Mouse (Mus musculus) lung, postnatal 0 days (tissue): Measurements from ENCODE around the gene Mprip. TPM values are rescaled to one million over a fixed set of nuclear protein-coding genes. Genes with fewer than 3 reads are reported as not detected.

Source experiments
- ATAC-seq: fragments of 200-750 bp; cut with Nextera tagmentation; 2 replicates; pipeline ENCODE4 v1.8.0; 2017; ENCODE audit warnings: moderate library complexity
- DNase-seq: peaks from one replicate; pipeline ENCODE4 v3.0.0-alpha.2; 2016; ENCODE audit warnings: low spot score
- H3K27ac ChIP-seq: fragments of 300-500 bp; sonication (generic); 2 replicates; pipeline ENCODE4 v1.5.1; 2014; ENCODE audit warnings: antibody characterized with exemption, mild to moderate bottlenecking, low read length, mixed read lengths
- H3K27me3 ChIP-seq: fragments of 300-500 bp; sonication (generic); replicated peaks from 2 replicates; pipeline ENCODE4 v1.6.1; 2014; ENCODE audit warnings: low read length, mixed read lengths; ENCODE audit not compliant: insufficient read depth
- H3K36me3 ChIP-seq: fragments of 300-500 bp; sonication (generic); 2 replicates; pipeline ENCODE4 v1.6.1; 2014; ENCODE audit warnings: low read length, mixed read lengths; ENCODE audit not compliant: insufficient read depth
- H3K4me1 ChIP-seq: fragments of 300-500 bp; sonication (generic); 2 replicates; pipeline ENCODE4 v1.6.1; 2014; ENCODE audit warnings: antibody characterized with exemption, low read depth, low read length, mixed read lengths; ENCODE audit not compliant: insufficient read depth
- H3K4me2 ChIP-seq: fragments of 300-500 bp; sonication (generic); replicated peaks from 2 replicates; pipeline ENCODE4 v1.6.1; 2014; ENCODE audit warnings: low read depth, mild to moderate bottlenecking, low read length, moderate library complexity, mixed read lengths
- H3K4me3 ChIP-seq: fragments of 300-500 bp; sonication (generic); 2 replicates; pipeline ENCODE4 v1.5.1; 2014; ENCODE audit warnings: low read depth, low read length
- H3K9ac ChIP-seq: fragments of 300-500 bp; sonication (generic); replicated peaks from 2 replicates; pipeline ENCODE4 v1.6.1; 2014; ENCODE audit warnings: low read depth, mild to moderate bottlenecking
- H3K9me3 ChIP-seq: fragments of 300-500 bp; sonication (generic); 2 replicates; pipeline ENCODE4 v1.6.1; 2016; ENCODE audit warnings: low read length, mixed read lengths
- CTCF ChIP-seq: IDR thresholded peaks from 2 replicates; pipeline ENCODE4 v1.5.1; 2016; ENCODE audit warnings: antibody characterized with exemption, mild to moderate bottlenecking
- EP300 ChIP-seq: IDR thresholded peaks from 2 replicates; pipeline ENCODE4 v1.6.1; 2016; ENCODE audit warnings: antibody characterized with exemption, mild to moderate bottlenecking, control low read depth
- WGBS: fragments of 180-500 bp; shearing (Covaris S2); extraction: QIAGEN DNeasy Blood & Tissue Kit; methylation state at CpG from one replicate; pipeline ENCODE4 v1.1.7; 2014; 5-methylcytosine and 5-hydroxymethylcytosine counted together
- polyA plus RNA-seq: library from polyadenylated mRNA; unstranded; fragments of >200 nt; fragmentation: Nextera tagmentation; extraction: Ambion mirVana; gene quantifications from 2 replicates; pipeline ENCODE4 v1.2.1, GENCODE M21; 2015

Gene Mprip
- polyA plus RNA-seq, 1 experiment from 2014 or later, result 88.0 TPM

DNA sequence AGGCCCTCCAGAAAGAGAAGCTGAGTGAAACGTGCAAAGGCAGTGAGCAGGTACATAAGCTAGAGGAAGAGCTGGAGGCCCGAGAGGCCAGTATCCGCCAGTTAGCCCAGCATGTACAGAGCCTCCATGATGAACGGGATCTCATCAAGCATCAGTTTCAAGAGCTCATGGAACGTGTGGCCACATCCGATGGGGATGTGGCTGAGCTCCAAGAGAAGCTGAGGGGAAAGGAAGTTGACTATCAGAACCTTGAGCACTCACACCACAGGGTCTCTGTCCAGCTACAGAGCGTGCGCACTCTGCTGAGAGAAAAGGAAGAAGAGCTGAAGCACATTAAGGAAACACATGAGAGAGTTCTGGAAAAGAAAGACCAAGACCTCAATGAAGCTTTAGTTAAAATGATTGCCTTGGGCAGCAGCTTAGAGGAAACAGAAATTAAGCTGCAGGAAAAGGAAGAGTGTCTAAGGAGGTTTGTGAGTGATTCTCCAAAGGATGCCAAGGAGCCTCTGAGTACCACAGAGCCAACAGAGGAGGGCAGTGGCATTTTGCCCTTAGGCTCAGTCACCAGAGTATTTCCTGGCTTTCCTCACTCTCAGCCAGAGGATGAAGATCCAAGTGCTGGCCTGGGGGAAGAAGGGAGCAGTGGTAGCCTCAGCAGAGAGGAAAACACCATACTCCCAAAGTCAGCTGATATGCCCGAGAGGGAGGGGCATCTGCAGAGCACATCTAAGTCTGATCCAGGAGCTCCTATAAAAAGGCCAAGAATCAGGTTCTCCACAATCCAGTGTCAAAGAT lies 97.3 kb downstream of the Mprip start:
- no peak for DNase-seq
- Histone ChIP-seq H3K4me3 (no peak overlapping the region), H3K27me3 (no peaks in the 10 kb centered on the region), H3K27ac (no peak overlapping the region), H3K4me1 (no peaks in the 10 kb centered on the region), H3K9me3 (no peaks in the 10 kb centered on the region), H3K4me2 (no peak overlapping the region), H3K9ac (no peak overlapping the region), H3K36me3 (peaks cover 57% of the 10 kb centered on the region)
- no peak for TF ChIP-seq CTCF
- TF ChIP-seq EP300, result no peak
- no peak for ATAC-seq
- 67% methylated on average over 9 of the region's 9 CpGs for WGBS

DNA sequence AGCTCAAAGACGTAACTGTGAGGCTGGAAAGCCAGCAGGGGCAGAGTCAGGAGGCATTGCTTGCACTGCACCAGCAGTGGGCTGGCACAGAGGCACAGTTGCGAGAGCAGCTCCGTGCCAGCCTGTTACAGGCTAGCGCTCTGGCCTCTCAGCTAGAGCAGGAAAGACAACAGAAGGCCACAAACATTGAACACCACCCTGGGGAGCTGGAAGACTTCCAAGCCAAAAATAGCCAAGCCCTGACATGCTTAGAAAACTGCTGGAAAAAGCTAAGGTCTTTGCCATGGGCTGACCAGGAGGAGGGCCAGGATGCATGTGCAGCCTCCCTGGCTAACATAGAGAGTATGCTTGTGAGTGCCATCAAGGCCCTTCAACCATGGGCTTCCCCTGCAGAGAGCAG lies 98.1 kb downstream of the Mprip start:
- H3K36me3 ChIP-seq, result peaks cover 50% of the 10 kb centered on the region
- no peak overlapping the region for H3K27ac ChIP-seq
- no peak for ATAC-seq
- WGBS, result 55% methylated on average over 4 of the region's 4 CpGs
- H3K4me3 ChIP-seq, result no peak overlapping the region
- H3K9me3 ChIP-seq, result no peaks in the 10 kb centered on the region
- TF ChIP-seq EP300, result no peak
- no peak for TF ChIP-seq CTCF
- H3K4me2 ChIP-seq, result no peak overlapping the region
- no peak for DNase-seq
- H3K9ac ChIP-seq, result no peak overlapping the region
- no peaks in the 10 kb centered on the region for H3K27me3 ChIP-seq
- no peaks in the 10 kb centered on the region for H3K4me1 ChIP-seq

DNA sequence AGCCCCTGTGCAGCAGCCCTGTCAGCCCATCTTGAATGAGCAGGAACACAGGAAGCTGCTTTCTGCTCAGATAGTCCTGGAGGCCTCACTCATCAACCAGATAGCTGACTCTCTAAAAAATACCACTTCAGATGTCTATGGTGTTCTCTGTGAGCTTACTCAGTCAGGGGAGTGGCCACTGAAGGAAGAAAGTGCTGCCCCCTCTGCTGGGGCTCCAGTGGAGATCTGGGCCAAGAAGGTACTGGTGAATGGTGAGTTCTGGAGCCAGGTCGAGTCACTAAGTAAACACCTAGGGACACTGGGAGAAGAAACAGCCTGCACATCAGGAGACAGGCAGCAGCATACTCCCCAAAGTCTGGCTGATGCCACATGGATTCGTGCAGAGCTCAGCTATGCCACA lies 98.5 kb downstream of the Mprip start:
- Histone ChIP-seq H3K9me3 (no peaks in the 10 kb centered on the region), H3K36me3 (peaks cover 53% of the 10 kb centered on the region), H3K4me1 (no peaks in the 10 kb centered on the region), H3K4me3 (no peak overlapping the region), H3K27ac (no peak overlapping the region), H3K27me3 (no peaks in the 10 kb centered on the region), H3K9ac (no peak overlapping the region), H3K4me2 (no peak overlapping the region)
- WGBS, result 77% methylated on average over 2 of the region's 2 CpGs
- no peak for ATAC-seq
- DNase-seq, result no peak
- TF ChIP-seq CTCF (no peak), EP300 (no peak)

DNA sequence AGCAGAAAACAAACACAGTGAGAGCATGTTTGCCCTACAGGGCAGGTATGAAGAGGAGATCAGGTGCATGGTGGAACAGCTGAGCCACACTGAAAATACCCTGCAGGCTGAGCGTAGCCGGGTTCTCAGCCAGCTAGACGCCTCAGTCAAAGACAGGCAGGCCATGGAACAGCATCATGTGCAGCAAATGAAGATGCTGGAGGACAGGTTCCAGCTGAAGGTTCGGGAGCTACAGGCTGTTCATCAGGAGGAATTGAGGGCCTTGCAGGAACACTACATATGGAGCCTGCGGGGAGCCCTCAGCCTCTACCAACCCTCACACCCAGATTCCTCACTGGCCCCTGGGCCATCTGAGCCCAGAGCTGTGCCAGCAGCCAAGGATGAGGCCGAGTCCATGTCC lies 99.7 kb downstream of the Mprip start:
- Histone ChIP-seq H3K36me3 (peaks cover 54% of the 10 kb centered on the region), H3K27ac (no peak overlapping the region), H3K4me2 (no peak overlapping the region), H3K9ac (no peak overlapping the region), H3K27me3 (no peaks in the 10 kb centered on the region), H3K4me1 (no peaks in the 10 kb centered on the region), H3K9me3 (no peaks in the 10 kb centered on the region), H3K4me3 (no peak overlapping the region)
- no peak for ATAC-seq
- WGBS, result 95% methylated on average over 6 of the region's 6 CpGs
- no peak for DNase-seq
- TF ChIP-seq CTCF (no peak), EP300 (no peak)

DNA sequence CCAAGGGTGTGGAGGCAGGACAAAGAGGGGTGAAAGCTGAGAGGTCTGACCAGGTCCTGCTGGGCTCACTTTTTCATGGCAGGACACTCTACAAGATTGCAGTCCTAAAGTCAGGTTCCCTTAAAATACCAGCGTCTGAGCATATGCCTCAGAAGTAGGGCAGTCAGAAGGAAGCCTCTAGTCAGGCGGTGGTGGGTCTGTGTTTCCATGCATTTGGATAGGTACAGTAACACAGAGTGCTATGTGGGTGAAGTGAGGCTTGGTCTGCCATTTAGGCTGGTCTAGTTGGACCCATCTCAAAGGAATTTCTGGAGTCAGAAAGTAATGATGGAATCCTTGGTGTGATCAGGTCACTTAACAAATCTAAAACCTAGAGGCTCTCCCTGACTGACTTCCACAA lies 108.2 kb downstream of the Mprip start:
- DNase-seq (no peak), ATAC-seq (no peak)
- H3K36me3 ChIP-seq, result peaks cover 75% of the 10 kb centered on the region
- no peak overlapping the region for H3K4me3 ChIP-seq
- TF ChIP-seq CTCF (no peak), EP300 (no peak)
- no peak overlapping the region for H3K9ac ChIP-seq
- H3K9me3 ChIP-seq, result no peaks in the 10 kb centered on the region
- no peak overlapping the region for H3K27ac ChIP-seq
- no peak overlapping the region for H3K4me2 ChIP-seq
- WGBS, result 89% methylated on average over 2 of the region's 2 CpGs
- H3K4me1 ChIP-seq, result no peaks in the 10 kb centered on the region
- H3K27me3 ChIP-seq, result no peaks in the 10 kb centered on the region

DNA sequence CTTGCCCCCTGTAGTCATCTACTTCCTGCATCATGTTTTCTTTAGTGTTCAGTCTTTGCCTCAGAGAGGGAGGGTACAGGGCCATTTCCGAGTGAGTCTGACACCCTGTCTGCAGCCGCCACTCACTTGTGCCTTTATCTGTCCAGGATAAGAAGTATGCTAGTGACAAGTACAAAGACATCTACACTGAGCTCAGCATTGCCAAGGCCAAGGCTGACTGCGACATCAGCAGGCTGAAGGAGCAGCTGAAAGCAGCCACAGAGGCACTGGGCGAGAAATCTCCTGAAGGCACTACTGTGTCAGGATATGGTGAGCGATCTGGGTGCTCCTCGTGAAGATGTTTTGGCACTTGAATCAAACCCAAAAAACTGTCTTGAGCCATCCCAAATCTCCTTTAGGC lies 108.6 kb downstream of the Mprip start:
- no peak for DNase-seq
- H3K4me1 ChIP-seq, result no peaks in the 10 kb centered on the region
- H3K27ac ChIP-seq, result no peak overlapping the region
- ATAC-seq, result no peak
- no peaks in the 10 kb centered on the region for H3K27me3 ChIP-seq
- H3K9ac ChIP-seq, result no peak overlapping the region
- TF ChIP-seq CTCF (no peak), EP300 (no peak)
- no peaks in the 10 kb centered on the region for H3K9me3 ChIP-seq
- peaks cover 74% of the 10 kb centered on the region for H3K36me3 ChIP-seq
- 73% methylated on average over 6 of the region's 6 CpGs for WGBS
- no peak overlapping the region for H3K4me3 ChIP-seq
- H3K4me2 ChIP-seq, result no peak overlapping the region
